Mouse (Mus musculus) spleen, postnatal 36 days (tissue): ENCODE data around the gene Uqcrq.

Source experiments
- DNase-seq, 2 experiments: peaks; one replicate each; pipeline ENCODE4 v3.0.0; 2022; ENCODE audit warnings: low spot score in 2 of 2, mixed read lengths in 1 of 2

Gene Uqcrq

DNA sequence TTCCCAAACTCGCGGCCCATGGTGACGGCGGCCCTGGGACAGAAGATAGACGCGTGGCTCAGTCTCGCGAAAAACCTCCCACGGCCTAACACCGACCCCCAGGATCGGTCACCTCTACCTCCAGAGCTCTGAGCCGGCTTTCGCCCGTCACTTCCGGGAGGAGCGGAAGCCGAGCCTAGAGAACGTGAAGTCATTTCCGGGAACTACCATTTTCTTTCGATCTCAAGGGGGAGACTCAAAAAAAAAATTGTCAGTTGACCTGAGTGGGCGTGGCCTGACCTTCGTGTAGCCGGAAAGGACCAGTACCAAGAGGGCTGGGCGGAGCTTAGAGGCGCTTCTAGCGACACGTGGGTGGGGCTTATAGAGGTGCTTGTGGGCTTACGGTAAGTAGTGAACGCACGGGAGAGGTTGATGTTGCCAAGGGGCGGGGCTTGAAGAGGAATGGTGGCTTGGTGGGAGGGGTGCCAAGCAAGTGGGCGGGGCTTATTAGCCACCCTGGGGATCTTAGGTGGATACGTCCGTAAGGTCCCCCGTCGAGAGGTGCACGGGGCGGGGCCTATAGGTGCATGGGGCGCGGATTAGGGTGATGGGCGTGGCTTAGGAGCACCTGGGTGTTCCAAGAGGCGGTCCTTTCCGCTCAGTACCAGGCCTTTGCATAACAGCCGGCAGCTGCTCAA is at the start of gene Uqcrq, which contains the start of gene Gdf9:
TSS of gene Uqcrq (minus strand) at position 162 of the 677 bp plus-strand sequence.
TSS of gene Gdf9 (plus strand) at position 354 of the 677 bp plus-strand sequence.
- DNase-seq = peak; percentile 99 to 100

DNA sequence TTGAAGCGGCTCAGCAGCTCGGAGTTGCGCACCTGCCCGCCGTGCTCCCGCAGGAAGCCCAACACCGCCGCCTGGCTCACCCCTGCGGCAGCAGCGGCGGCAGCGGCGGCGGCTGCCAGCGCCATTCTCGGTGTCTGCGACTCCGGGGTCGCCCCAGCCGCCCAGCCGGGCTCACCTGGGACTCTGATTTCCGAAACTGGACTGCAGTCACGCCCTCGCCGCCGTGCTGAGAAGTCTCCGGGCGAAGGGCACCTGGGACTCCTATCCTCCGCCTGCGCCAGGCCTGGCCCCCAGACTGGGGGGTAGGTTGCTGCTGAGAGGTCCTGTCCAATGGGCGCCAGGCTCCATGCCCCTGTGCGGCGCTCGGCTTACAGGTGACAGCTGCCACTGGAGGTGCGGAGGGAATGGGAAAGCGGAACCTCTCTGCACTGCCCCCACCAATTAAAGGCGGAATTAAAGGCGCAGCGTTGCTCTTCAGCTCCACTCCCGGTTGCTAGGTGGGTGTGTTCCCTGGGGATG is 49.2 kb upstream of the Uqcrq start, which contains the start of the genes Gm9945 and Sowaha:
TSS of gene Gm9945 (plus strand) at position 384 of the 519 bp plus-strand sequence.
TSS of gene Sowaha (minus strand) at position 492 of the 519 bp plus-strand sequence.
- DNase-seq = peak; percentile 33 to 64

DNA sequence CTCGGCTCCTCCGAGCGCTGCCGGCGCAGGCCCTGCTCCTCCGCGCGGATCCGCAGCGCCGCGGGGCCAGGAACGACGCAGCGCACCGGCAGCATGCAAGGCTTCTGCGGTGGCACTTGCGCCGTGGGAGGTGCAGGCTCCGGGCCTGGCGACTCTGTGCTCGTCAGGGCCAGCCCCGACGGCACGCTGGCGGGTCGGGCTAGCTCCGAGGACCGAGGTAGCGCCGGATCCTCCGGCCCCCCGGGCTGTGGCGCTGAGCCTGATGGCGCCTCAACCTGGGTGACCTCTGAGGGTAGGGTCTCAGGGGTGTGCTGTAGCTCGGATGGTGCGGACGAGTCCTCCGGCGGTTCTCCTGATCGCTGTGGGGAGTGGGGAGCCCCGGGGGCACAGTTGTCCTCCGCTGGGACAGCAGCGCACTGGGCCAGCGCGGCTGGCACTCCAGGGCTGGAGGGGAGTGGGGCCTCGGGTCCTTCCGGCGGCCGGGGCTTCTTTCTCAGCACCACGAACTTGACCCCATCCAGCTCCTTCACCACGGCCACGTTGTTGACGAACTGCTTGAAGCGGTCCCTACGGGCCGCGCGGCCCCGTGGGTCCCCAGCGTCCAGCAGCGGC is 48.6 kb upstream of the Uqcrq start:
- no peak for DNase-seq

DNA sequence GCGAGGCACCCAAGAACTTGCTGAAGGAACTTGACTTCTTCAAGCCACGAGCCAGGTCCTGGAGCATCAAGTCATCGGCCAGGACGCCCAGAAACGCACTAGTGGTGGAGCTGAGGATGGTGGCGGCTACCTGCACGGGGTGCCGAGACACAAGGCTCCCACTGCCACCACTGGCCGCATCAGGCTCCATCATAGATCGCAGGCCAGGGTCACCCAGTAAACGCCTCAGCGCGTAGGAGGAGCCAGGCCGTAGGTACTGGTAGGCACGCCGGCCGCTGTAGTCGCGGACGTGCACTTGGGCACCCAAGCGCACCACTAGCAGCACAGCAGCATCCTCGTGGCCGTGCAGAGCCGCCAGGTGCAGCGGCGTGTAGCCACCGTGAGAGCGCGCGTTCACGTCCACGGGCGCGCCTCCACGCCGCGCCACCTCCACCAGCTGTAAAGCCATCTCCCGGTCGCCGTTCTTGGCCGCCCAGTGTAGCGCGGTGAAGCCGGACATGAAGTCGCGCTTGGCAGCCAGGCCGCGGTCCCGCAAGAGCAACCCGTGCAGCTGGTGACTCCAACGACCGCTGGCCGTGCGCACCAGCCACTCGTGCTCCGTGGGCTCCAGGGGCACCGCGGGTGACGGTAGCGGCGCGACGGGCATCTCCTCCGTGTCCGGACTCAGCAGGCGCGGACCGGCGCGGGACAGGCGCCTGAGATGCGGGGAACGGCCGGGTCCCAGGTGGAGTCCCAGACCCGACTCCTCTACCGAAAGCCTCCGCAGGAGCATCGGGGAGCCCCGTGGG is 47.9 kb upstream of the Uqcrq start:
- DNase-seq = no peak

DNA sequence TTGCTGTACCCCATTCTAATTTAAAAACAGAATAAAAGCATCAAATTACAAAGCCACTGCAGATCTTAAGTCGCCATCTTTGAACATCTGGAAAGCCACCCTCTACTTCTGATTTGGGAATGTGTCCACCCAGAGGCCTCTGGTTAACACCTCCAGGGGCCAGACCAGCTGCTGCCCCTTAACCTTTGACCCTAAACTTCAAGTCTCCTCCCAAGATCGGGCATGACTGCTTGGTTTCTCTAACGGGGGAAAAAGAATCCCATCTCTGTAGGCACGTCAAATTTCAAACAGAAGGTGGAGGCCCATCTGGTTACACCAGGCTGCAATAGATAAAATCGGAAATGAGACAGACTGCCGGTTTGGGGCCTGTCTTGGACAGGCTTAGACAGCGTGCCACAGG is 47.2 kb upstream of the Uqcrq start:
- no peak for DNase-seq

DNA sequence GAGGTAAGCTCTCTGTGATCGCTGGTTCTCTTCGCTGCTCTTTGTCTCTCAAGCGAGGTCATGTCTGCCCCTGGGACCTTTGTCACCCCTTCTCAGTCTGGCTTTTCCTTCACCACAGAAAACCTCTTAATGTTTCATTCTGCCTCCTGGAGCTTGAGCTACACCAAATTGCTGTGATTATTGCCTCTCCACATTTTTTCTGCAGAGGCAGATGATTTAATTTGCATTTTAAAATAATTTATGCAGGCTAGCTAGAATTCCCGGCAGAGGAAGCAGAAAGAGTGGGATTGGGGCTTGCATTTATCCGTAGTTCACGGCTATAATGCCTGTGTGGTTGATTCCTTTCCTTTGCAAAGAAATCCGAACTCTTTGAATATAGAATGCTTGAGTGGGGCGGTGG is 45.0 kb upstream of the Uqcrq start:
- no peak for DNase-seq

DNA sequence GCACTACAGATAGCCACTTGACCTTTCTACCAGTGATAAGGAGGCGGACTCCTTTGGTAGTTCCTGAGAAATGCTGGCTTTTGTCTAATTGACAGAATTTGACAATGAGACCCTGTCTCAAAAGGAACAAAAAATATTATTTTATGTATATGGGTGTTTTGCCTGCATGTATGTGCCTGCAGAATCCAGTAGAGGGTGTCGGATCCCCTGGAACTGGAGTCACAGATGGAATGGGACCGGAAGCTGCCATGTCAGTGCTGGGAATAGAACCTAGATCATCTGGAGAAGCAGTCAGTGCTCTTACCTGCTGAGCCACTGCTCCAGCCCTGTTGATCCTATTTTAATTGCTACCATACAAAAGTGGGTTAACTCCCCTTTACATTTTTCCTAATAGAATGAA is 42.1 kb upstream of the Uqcrq start:
- no peak for DNase-seq

DNA sequence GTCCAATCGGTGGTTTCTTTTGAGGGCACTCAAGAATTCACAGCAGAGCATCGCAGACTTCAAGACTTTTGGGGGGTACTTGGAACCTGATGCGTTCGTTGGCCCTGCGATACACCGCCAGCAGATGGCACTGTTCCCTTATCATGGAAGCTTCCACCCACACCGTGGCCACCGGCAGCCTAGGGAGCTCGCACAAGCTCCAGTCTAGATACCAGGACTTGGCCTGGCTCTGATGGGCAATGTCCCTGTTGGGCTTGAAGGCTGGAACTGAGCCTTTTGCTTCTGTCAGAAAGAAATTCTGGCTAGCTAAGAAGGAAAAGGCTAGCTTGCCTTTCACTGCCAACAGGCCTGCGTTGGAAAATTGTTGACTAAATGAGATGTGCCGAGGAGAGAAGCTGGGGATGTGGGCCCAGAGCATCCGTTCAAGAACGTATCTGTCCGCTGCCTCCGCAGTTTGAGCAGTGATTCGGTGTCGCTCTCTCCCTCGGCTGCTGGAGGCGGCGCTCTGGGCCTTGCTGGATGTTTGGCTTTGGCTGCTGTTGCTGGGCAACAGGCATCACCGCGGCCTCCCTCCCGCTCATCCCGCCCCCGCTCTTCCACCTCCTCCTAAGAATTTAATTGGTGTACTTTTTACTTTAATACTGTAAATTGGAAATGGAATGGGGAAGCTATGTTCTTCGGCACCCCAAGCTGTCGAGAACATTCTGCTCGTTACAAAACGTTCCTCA is 39.5 kb upstream of the Uqcrq start, which contains the start of gene Gm9837:
TSS of gene Gm9837 (minus strand) at position 512 of the 728 bp plus-strand sequence.
- peak; percentile 67 to 77 for DNase-seq

DNA sequence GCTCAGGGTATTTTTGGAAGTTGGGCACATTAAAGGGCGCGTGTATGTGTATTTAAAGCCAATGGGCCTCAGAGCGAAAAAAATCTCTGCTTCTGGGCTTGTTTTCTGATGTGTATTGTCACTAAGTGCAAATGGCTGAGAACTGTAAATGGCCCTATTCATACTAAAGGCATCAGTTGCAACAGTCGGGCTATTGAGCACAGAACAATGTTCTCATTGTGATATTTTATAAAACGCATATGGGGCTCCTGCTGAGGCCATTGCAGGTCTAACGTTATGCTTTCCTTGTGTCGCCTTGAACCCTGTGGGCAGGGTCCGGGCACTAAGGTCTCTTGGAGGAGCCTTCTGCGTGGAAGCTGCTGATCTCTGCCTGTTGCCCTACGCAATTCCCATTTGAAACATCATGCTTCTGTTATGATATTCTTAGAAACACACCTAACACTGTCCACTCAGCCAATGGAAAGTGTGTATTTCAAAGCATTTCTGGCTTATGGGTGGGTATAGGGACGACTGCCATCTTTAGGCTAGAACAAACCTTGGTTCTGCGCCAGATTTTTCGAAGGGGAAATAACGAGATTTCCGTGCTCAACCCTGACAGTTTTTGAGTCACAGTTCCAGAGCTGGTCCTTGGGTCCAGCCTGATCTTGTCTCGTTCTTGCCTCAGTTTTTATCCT is 38.8 kb upstream of the Uqcrq start:
- DNase-seq = no peak

DNA sequence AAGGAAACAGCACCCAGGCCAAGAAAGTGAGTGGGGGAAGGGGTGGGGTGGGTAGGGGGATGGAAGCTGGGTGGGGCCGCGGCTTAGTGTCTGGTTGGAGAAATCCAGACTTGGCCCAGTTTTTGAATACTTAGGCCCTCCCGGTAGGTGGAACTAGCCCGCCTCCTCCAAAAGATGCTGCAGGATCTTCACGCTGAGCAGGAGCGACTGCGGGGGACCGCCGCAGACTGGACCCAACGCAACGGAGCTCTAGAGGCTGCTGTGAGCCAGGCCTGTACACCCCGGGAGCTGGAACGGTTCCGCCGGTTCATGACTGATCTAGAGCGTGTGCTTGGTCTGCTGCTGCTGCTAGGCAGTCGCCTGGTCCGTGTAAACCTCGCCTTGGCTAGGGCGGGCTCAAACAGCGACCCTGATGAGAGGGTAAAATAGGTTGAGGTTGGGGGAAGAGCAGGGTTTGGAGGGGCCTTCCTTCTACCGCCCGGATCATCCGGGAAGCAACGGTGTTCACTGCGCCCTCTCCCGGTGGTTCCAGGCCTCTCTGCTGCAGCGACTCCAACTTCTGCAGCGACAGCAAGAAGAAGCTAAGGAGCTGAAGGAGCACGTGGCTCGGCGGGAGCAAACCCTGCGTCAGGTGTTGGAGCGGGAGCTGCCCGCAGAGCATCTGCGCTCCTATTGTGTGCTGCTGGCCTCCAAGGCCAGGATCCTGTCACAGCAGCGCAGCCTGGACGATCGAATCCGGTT is 35.8 kb upstream of the Uqcrq start:
- no peak for DNase-seq

DNA sequence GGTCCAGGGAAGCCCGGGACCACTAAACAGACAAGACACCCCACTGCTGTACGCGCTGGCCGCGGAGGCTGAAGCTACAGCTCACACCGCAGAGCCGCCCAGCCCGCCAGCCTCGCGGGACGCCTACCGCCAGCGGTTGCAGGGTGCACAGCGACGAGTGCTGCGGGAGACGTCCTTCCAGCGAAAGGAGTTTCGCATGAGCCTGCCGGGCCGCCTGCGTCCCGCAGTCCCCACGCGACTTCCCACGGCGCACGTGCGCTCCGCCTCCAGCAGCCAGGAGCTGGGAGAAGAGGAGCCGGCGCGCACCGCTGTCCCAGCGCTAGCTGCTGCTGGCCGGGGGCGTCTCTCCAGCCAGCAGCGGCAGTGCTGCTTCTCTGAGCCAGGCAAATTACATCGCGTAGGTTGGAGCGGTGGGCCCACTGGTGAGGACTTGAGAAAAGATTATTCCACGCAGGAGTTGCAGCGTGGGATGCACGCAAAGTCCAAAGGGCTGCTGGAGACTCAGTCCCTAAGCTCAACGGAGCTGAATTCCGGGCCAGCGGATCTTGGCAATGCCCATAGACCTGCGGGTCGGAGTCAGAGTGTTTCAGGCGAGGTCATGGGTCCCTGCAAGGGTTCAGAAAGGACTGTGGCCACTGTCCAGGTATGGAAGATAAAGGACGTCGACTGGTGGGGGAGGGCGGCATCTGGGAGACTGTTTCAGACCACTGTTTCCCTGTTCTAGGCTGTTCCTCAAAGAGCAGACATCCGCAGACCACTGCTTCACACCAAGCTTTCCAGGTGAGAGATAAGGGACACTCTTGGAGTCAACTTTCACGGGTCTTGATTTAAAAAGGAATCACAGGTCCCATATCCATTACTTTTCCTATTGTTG is 33.2 kb upstream of the Uqcrq start:
- DNase-seq = no peak

DNA sequence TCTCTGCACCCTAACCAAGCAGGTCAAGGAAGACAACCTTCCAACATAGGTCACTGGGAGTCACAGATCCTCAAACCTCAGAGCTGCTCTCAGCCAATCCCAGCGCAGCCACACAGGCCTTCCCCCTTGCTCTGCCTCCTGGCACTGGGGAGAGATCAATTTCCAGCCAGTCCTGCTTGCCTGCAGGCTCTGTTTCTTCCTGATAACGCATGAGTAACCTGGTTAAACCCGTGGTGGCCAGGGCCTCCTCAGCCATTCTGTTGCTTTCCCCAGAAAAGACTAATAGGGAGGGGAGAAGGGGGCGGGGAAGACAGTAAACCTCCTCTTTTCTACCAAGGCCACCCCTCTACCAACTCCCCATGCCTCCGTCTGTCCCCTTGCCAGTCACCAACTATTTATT is 31.1 kb upstream of the Uqcrq start:
- no peak for DNase-seq

DNA sequence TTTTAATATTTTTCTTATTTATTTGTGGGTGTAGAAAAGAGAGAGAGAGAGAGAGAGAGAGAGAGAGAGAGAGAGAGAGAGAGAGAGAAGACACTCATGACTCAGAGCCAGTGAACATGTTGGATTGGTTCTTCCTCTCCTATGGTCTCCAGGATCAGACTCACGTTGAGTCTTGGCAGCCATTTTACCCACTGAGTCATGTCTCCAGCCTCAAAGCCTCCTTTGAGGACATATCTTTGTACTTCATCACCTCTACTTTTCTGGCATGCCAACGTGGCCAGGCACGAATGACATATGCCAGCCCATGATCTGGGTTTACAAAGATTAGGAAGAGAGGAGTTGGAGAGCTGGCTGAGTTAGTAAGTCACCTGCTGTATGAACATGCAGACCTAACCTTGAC is 29.6 kb upstream of the Uqcrq start:
- DNase-seq = no peak

DNA sequence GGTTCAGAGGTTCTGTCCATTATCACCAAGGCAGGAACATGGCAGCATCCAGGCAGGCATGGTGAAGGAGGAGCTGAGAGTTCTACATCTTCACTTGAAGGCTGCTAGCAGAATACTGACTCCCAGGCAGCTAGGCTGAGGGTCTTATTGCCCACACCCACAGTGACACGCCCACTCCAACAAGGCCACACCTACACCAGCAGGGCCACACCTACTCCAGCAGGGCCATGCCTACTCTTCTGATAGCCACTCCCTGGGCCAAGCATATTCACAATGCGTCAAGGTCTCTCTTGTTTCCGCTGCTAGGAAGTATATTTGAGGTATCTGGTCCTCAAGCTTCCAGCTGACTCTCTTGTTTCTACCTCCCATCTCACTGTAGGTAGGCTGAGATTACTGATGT is 28.4 kb upstream of the Uqcrq start:
- DNase-seq = no peak

DNA sequence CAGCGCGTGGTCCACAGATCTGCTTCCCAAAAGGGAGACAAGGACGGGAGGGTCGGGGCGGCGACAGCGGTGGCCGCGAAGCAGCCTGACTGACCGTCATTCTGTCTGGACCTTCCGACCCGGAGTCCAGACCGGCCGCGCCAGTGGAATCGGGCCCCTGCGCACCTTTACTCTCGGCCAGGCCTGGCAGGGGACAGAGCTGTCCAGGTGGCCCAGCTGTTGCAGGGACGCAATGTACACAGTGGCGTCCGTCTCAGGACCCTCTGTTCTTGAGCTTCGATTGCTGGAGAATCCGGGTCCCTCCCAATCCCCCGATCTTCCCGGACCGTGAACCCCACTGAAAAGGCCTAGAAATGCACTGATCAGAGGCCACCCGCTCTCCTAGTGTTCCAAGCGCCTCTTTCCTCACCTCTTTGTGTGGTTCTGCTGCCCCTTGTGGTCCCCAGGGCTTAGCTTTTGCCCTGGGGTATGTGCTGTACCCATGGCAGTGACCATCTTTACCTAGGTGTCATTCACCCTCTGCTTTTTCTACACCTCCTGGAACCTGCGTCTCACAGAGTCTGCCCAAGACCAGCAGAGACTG is 26.8 kb upstream of the Uqcrq start:
- DNase-seq = no peak

DNA sequence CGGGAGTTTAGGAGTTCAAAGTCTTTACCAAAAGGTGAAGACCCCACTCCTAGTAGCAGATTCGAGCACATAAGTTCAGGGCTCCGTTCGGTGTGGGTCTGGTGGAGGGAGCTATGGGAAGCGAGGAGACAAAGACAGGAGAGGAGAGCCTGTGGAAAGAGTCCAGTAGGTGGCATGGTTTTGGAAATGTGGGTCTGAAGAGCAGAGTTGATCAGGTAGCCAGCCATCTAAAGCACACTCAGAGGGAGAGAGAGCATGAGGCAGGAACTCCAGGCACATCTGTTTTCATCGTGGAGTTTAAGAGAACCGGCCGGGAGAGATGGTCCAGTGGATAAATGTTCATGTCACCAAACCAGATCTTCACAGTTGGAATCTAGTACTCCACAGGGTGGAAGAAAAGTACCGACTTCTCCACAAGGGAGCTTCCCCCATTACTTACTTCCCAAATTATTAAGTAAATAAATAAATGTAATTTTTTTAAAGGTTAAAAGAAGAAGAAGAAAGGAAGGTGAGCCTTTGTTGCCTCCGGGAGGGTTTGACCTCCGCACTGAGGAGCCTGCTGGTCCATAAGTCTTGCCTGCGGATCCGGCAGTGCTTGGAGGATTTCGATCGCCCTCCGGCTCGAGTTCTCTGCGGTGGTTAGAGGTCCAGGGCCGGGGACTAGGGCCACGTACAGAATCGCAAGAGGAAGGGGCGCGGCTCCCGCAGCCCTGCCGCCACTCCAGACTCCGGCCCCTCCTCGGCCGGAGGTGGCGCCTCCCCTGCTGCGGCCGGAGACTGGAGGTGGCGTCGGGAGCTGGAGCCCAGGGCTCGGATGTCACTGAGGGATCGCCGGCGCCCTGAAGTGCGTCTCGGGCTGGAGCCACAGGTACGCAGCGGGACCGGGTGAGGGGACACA is 26.1 kb upstream of the Uqcrq start, which contains the start of the genes Gm10447 and Shroom1:
TSS of gene Gm10447 (minus strand) at position 637 of the 898 bp plus-strand sequence.
TSS of gene Shroom1 (plus strand) at position 732 of the 898 bp plus-strand sequence.
- DNase-seq = no peak

DNA sequence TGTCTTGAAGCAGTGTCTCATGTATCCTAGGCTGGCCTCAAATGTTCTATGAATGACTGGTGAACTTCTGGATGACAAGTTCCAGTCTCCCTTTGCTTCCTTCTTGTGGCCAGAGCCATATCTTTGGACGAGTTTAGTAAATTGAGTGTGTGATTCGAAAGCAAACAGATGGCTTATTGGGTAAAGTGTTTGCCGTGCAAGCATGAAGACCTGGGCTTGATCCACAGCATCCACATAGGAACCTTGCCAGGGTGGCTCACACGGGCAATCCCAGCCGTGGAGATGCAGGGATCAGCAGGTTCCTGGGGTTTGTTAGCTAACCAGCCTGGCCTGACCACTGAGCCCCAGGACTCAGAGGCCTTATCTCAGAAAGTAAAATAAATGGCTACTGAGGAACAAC is 22.4 kb upstream of the Uqcrq start:
- no peak for DNase-seq

DNA sequence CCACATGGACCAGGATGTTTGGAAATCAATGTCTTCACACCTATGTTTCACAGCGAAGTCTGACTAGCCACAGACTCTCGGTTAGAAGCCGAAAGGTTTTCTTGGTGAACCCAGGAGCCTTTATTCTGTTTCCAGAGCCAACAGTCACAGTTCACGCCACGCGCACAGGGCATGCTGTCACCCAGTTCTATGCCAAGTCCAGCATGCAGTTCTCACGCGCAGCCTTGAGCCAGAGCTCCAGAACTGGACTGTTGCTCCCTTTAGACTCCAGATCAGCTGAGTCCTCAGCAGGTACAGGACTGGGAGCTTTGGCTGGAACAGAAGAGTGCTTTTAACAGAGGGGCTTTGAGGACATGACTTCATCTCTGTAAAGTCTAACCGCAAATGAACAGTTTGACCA is 21.8 kb upstream of the Uqcrq start:
- DNase-seq = no peak
